Mouse (Mus musculus) heart, postnatal 4 days (tissue): ENCODE measurements around the gene Htr2b. TPM values are rescaled to one million over a fixed set of nuclear protein-coding genes. Genes with fewer than 3 reads are reported as not detected.
A peak's percentile ranks its signal among the peaks of the same experiment; 100 is the strongest.

Experiments used
- DNase-seq: peaks from one replicate; pipeline ENCODE4 v3.0.0; 2021
- total RNA-seq, 2 experiments: library from RNA; stranded (reverse); gene quantifications; 2 replicates each; pipeline ENCODE4 v1.2.3; 2021

The Htr2b gene
- total RNA-seq, 2 experiments from 2014 or later: not detected

DNA sequence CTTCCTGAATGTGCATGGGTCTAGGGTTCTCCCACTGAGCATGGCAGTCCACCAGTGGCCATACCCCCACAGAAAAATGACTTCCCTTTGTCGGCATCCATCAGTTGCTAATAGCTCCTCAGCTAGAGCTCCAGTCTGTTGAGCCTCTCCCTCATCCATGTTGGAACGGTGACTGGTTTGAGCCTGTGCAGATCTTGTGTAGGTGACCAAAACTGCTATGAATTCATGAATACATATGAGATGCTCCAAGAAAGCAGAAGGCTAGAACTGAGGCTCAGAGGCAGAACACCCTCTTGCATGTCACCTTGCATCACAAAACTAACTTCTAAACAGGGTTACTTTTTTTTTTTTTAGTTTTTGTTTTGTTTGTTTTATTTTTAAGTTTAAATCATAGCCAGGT is 35.2 kb downstream of the Htr2b start:
- no peak for DNase-seq

DNA sequence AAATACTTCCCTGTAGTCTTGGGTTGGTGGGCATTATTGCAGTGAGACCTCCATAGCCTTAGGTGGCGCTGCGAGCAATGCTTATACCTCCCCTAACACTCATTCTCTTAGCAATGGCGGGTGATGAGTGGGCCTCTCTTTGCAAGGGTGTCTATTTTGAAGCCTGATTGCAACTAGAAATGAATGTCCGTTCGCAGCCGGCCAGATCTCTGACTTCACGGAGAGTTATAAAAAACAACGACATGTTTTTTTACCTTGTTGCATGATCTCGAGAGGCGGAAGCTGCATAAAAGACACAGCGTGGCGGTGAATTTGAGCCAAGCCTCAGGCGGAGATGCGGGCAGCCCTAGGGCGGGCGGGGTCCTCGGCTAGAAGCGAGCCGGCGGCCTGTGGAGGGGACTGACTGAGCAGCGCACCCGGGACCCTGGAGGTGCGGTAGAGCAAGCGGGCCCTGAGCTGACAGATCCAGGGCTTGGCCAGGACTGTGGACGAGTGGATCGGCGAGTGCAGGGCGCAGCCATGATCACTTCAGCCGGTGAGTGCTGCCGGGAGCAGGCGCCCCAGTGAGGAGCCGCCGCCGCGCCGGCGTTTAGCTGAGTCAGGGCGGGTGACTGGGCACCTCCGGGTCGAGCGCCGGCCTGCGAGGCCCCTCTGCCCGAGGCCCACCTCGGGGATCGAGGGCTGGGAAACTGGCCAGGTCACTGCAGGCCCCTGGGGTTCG is 47.3 kb downstream of the Htr2b start, which contains the start of gene Psmd1:
Gene Psmd1 (plus strand): TSS at position 117 of the 721 bp plus-strand sequence.
- DNase-seq: peak; percentile 91

DNA sequence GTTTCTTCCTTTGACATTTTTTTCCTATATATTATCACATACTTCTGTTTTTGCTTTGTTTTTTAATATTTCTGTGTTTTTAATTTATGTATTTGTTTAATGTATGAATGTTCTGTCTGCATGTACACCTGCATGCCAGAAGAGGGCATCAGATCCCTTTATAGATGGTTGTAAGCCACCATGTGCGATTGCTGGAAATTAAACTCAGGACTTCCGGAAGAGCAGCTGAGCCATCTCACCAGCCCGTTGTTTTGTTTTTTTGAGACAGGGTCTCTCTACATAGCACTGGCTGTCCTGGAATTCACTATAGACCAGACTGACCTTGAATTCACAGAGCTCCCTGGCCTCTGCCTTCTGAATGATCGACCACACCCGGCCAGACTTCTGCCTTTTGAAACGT is 49.2 kb downstream of the Htr2b start:
- DNase-seq: no peak

DNA sequence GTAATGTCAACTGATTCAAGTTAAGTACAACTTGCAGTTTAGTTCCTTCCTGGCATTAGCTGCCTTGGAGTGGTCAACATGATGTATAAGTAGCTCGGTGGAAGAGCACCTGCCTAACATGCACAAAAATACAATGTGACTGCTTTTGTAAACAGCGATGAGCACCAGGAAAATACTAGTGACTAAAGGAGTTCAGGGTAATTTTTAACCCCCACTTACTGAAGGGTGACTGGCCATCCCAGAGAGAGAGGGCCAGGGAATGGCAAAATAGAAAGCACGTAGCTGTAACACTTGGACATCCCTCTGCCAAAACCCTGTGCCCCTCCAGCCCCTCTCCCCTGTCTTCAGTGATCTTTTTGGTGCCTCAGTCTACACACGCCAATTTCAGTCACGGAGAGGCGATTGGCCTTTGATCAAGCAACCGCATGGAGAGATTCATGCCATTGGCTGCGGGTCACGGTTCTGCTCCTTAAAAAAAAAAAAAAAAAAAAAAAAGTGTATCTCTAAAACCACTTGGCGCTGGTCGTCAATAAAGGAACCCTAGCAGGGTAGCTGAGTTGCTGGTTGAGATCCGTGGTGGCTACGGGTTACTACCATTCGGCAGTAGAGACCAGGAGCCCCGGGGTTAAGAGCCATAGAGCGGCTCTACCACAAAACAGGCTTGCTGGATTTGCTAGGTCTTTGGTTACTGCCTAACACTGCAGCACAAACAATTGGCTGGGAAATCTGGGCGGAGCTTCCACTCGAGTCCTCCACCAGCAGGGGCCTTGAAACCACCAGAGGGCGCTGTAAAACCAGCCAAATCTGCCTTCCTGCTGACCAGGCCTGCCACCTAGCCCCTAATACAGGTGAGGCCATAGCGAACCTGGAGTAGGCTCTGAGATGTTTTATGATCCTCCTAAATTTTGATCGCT is 52.7 kb downstream of the Htr2b start:
- DNase-seq: peak; percentile 96

DNA sequence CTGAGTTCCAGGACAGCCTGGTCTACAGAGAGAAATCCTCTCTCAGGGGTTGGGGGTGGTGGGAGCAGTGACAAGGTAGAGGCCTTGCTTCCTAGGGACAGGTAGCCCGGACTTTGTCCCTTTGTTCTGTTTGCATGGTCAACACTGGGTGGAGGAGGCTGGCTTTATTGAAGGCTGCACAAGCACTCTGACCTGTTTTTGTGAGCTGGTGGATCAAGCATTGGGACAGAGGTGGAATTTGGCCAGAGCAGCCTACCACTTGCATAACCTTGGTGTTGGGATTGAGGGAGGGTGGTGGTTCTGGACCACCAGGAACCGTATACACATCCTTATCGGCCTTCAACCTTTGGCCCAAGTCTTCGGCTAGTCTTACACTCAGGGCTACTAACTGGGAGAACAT is 55.5 kb downstream of the Htr2b start:
- no peak for DNase-seq

DNA sequence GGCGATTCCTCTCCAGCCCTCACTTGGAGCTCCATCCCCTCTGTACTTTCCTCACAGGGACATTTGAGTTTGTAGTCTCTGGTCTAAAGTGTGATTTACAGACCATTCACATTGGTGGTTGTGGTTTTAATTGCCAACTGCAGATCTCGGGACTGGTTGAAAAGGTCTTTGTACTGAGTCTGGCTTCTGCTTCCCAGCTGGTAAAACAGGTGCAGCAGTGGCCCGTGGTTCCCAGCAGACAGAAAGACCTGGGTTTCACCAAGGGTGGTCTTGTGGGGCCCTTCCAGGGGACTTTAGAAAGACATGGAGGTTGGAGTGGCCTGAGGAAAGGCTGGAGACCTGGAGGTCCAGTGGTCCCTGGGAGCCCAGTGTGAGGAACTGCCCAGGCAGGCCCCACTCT is 56.8 kb downstream of the Htr2b start:
- DNase-seq: no peak

DNA sequence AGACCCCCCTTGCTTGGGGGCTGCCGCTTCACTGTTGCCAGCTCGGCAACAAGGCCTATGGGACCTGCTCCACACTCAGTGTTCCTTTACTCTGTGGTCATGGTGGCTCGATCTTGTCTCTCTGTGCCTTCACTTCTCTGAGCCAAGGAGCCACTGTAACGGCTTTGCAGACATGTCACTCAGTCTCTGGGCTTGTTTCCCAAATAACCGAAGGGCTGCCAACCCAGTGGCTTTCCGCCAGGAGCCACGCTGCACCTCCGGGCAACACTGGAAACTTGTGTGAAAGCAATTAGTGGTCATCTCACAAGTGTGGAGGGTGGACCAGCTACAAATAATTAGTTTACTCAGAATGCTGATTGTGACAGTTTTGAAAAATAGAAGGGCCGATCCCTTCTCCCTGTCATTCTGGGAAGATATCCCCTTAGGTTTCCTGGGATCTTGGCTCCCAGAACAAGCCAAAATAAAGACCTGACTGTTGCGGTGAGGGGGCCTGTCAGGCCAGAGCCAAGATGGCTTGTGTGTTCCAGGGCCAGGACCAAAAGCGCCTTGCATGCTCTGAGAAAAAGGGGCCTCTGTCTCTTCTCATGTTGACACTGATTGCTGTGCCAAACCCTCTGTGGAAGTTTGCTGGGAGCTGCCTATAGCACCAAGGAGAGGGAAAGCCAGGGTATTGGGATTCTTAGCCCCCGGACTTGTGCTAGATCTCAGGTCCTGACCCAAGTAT is 58.4 kb downstream of the Htr2b start:
- peak; percentile 81 for DNase-seq

Other genes starting within 250 kb of the Htr2b start
- 10 to 100 TPM; 91.3 to 91.5 TPM for gene Itm2c, start 217.7 kb downstream of the Htr2b start, total RNA-seq
- gene 4933407L21Rik, start 183.5 kb downstream of the Htr2b start, total RNA-seq: not detected
- not detected for gene Gpr55, start 151.0 kb downstream of the Htr2b start, total RNA-seq
- not detected for gene Spata3, start 95.2 kb downstream of the Htr2b start, total RNA-seq
- gene 2810459M11Rik, start 66.1 kb downstream of the Htr2b start, total RNA-seq: not detected
- 100 to 1,000 TPM; 113 to 118 TPM for gene Psmd1, start 47.6 kb downstream of the Htr2b start, total RNA-seq
- 1 to 10 TPM; 1.2 to 1.4 TPM for gene Gm21972, start 21.7 kb upstream of the Htr2b start, total RNA-seq
- gene Armc9, start 42.8 kb upstream of the Htr2b start, total RNA-seq: 1 to 10 TPM; 5.6 to 6.0 TPM
- gene B3gnt7, start 190.9 kb upstream of the Htr2b start, total RNA-seq: 1 to 10 TPM in 1 of 2 experiments, under 1 TPM in 1; 0.98 to 1.1 TPM
- 100 to 1,000 TPM; 203 to 206 TPM for gene Ncl, start 247.4 kb upstream of the Htr2b start, total RNA-seq